Mouse (Mus musculus): ENCODE measurements at regions not wholly inside any gene's neighbourhood (a gene's known extent, or its start where the extent isn't known, plus 50 kb on each side); places are given as distances from the start of the nearest gene placed in this dataset.

- H3K9me3 ChIP-seq (replicated peaks), result no peaks in the 10 kb centered on the region
- H3K4me3 ChIP-seq (replicated peaks), result no peak overlapping the region
- no peak overlapping the region for H3K4me2 ChIP-seq
- no peak overlapping the region for H3K27ac ChIP-seq
- WGBS, result 59% methylated on average over 5 of the region's 5 CpGs
- no peak for ATAC-seq (replicated peaks; ENCODE audit: low FRiP score)
- no peaks in the 10 kb centered on the region for H3K36me3 ChIP-seq
- H3K9ac ChIP-seq, result no peak overlapping the region
- H3K4me1 ChIP-seq, result no peaks in the 10 kb centered on the region
- H3K27me3 ChIP-seq, result no peaks in the 10 kb centered on the region
Observed at GRCm38 (mm10) chr11:52551451-52551850, 155.2 kb downstream of the 9530068E07Rik start.

DNA sequence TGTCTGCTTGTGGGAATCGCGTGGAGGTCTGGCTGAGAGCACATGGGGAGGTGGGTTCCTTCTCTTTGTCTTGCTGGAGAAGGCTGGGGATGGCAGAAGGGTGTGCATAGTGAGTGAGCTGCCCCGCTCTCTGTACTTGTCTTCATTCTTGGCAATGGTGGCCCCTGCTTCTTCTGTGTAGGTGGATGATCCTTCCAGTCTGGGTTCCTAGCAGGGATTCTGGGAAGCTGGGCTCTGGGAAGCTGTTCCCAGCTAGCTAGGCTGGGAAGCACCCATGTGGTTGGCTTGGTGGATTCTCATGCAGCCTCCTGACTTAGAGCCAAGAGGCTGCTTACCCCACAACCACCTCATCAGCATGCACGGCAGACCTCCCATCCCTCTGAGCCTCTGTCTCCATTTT, 156.6 kb downstream of the 9530068E07Rik start:
- H3K27ac ChIP-seq, result no peak overlapping the region
- H3K36me3 ChIP-seq, result no peaks in the 10 kb centered on the region
- WGBS, result 85% methylated on average over 4 of the region's 4 CpGs
- H3K9ac ChIP-seq, result no peak overlapping the region
- no peak overlapping the region for H3K4me2 ChIP-seq
- ATAC-seq (replicated peaks; ENCODE audit: low FRiP score), result no peak
- H3K9me3 ChIP-seq (replicated peaks), result no peaks in the 10 kb centered on the region
- H3K4me1 ChIP-seq, result no peaks in the 10 kb centered on the region
- no peaks in the 10 kb centered on the region for H3K27me3 ChIP-seq
- no peak overlapping the region for H3K4me3 ChIP-seq (replicated peaks)

DNA sequence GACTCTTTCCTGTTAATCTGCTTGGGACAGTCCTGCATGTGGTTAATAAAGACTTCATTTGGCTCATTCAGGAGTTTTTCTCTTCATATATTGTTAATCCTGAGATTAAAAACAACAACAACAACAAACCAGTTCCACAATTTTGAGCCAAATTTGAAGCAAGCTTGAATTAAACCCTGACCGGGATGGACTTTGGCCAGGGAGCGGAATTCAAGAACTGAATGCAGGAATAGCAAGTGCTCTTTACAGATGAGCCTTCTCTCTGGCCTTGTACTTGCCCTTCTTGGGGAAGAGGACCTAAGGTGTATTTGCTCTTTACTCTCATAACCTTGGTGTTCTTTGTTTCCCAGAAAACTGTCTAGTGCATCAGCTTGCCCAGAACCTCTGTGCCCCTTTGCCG, 161.6 kb downstream of the 9530068E07Rik start:
- Histone ChIP-seq H3K9me3 (replicated peaks) (no peaks in the 10 kb centered on the region), H3K4me3 (replicated peaks) (no peak overlapping the region), H3K9ac (no peak overlapping the region), H3K27me3 (no peaks in the 10 kb centered on the region), H3K27ac (no peak overlapping the region), H3K36me3 (no peaks in the 10 kb centered on the region), H3K4me2 (no peak overlapping the region), H3K4me1 (peaks cover 13% of the 10 kb centered on the region)
- WGBS, result 88% methylated on average over 3 of the region's 3 CpGs
- ATAC-seq (replicated peaks; ENCODE audit: low FRiP score), result no peak

DNA sequence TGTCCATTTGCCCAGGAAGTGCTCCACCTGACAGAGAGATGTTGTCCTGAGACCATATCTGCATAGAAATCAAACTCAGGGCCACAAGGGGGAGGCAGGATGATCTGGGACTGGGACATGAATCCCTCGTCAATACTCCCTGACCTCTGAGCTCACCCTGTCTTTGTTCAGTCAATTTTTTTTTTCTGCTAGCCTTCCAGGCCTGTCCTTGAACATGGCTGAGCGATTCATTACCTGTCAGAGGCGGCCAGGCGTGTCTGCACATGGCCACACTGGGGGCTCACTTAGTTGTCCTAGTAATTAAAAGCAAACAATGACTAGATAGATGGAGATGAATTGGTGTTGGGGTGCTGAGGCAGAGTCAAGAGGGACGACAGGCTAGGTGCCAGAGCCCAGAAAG, 162.6 kb downstream of the 9530068E07Rik start:
- H3K27ac ChIP-seq, result no peak overlapping the region
- 32% methylated on average over 5 of the region's 5 CpGs for whole genome bisulfite sequencing
- no peak overlapping the region for H3K4me2 ChIP-seq
- peak; percentile 67 for ATAC-seq (replicated peaks; ENCODE audit: low FRiP score)
- no peaks in the 10 kb centered on the region for H3K27me3 ChIP-seq
- peaks cover 13% of the 10 kb centered on the region for H3K4me1 ChIP-seq
- H3K36me3 ChIP-seq, result no peaks in the 10 kb centered on the region
- H3K9ac ChIP-seq, result no peak overlapping the region
- no peaks in the 10 kb centered on the region for H3K9me3 ChIP-seq (replicated peaks)
- no peak overlapping the region for H3K4me3 ChIP-seq (replicated peaks)

DNA sequence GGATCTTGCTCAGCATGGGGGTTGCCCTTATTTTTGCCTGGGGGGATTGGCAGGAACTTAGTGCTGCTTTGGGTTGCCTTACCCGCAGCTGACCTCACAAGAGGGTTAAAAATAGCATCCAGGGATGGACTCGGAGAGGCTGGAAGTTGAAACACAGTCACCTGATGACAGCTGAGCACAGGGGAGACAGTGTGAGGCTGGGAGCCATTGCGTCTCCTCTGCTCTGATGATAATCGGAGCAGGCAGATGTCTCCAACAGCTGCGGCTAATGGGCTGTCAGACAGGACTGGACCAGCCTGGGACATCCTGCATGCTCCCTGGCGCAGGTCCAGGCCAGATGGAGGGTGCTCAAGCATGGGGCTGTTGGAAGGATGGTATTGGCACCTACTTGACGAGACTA, 165.1 kb downstream of the 9530068E07Rik start:
- no peak overlapping the region for H3K4me3 ChIP-seq (replicated peaks)
- H3K4me1 ChIP-seq, result peaks cover 21% of the 10 kb centered on the region
- no peak overlapping the region for H3K9ac ChIP-seq
- H3K9me3 ChIP-seq (replicated peaks), result no peaks in the 10 kb centered on the region
- WGBS, result 52% methylated on average over 7 of the region's 7 CpGs
- no peak overlapping the region for H3K4me2 ChIP-seq
- ATAC-seq (replicated peaks; ENCODE audit: low FRiP score), result no peak
- H3K27ac ChIP-seq, result no peak overlapping the region
- H3K36me3 ChIP-seq, result no peaks in the 10 kb centered on the region
- H3K27me3 ChIP-seq, result no peaks in the 10 kb centered on the region

- Histone ChIP-seq H3K4me3 (replicated peaks) (no peak overlapping the region), H3K36me3 (no peaks in the 10 kb centered on the region), H3K4me2 (no peak overlapping the region), H3K27ac (no peak overlapping the region), H3K9ac (no peak overlapping the region), H3K27me3 (no peaks in the 10 kb centered on the region), H3K4me1 (peaks cover 18% of the 10 kb centered on the region), H3K9me3 (replicated peaks) (no peaks in the 10 kb centered on the region)
- ATAC-seq (replicated peaks; ENCODE audit: low FRiP score), result no peak
- 0% methylated on average over 1 of the region's 1 CpGs for WGBS
Observed at GRCm38 (mm10) chr11:52565457-52565856, 169.2 kb downstream of the 9530068E07Rik start.

GRCm38 (mm10) chr11:52566026-52566425, 169.8 kb downstream of the 9530068E07Rik start:
- no peaks in the 10 kb centered on the region for H3K9me3 ChIP-seq (replicated peaks)
- H3K4me1 ChIP-seq, result peaks cover 16% of the 10 kb centered on the region
- no peak overlapping the region for H3K9ac ChIP-seq
- 29% methylated on average over 9 of the region's 9 CpGs for WGBS
- no peak overlapping the region for H3K27ac ChIP-seq
- H3K4me2 ChIP-seq, result no peak overlapping the region
- no peak overlapping the region for H3K4me3 ChIP-seq (replicated peaks)
- no peaks in the 10 kb centered on the region for H3K27me3 ChIP-seq
- ATAC-seq (replicated peaks; ENCODE audit: low FRiP score), result no peak
- H3K36me3 ChIP-seq, result no peaks in the 10 kb centered on the region

DNA sequence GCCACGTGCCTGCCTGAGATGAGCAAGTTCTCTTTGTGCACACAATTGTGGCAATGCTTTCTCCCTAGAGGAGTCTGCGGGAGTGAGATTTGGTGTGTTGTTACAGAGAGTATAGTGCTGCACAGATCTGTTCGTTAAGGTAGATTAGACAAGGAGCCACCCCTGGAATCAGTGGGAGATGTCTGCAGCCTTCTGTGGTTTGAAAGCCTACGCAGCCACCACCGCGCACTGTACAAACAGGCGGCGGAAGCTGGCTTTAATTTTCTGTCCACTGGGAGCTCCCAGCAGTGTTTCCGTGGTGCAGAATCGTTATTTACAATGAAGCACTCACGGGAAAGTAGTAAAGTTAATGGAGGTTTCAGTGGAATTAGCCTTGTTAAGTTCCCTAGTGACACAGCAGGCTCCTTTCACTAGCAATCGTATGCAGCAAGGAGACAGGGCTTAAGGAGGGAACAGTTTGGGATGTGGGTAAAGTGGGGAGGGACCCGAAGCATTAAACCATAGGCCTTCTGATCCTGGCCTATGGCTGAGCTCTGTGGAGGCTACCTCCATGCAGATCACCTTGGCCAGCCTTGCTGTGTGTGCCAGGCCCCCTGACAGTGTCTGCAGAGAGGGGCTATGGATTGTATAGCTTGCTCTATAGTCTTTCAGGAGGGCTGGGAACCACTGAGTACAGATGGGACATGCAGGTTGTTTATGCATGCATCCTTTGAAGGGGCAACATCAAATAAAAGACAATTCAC, 171.9 kb downstream of the 9530068E07Rik start:
- peaks cover 12% of the 10 kb centered on the region for H3K4me1 ChIP-seq
- 54% methylated on average over 13 of the region's 13 CpGs for WGBS
- H3K9me3 ChIP-seq (replicated peaks), result no peaks in the 10 kb centered on the region
- no peak overlapping the region for H3K27ac ChIP-seq
- no peaks in the 10 kb centered on the region for H3K36me3 ChIP-seq
- H3K4me3 ChIP-seq (replicated peaks), result no peak overlapping the region
- H3K9ac ChIP-seq, result no peak overlapping the region
- H3K4me2 ChIP-seq, result no peak overlapping the region
- no peak for ATAC-seq (replicated peaks; ENCODE audit: low FRiP score)
- H3K27me3 ChIP-seq, result no peaks in the 10 kb centered on the region

DNA sequence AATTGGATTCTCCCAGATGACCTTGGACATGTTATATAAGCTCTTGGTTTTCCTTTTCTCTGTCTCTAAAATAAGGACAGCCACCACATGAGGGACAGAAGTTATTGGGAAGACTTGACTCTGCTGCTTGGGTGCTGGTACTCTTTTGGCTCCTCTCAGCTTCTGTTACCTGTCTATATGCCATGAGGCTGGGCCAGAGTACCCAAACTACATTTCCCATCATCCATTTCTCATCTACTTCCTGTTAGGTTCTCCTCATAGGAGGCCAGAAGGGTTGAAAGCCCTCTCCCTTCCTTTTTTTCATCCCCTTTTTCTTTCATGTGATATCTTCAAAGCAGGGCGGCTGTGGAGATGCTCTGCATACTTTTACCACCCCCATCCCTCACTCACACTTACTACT, 172.6 kb downstream of the 9530068E07Rik start:
- H3K4me3 ChIP-seq (replicated peaks), result no peak overlapping the region
- no peaks in the 10 kb centered on the region for H3K27me3 ChIP-seq
- no peak for ATAC-seq (replicated peaks; ENCODE audit: low FRiP score)
- peaks cover 12% of the 10 kb centered on the region for H3K4me1 ChIP-seq
- H3K27ac ChIP-seq, result no peak overlapping the region
- H3K9me3 ChIP-seq (replicated peaks), result no peaks in the 10 kb centered on the region
- WGBS, result 79% methylated on average over 1 of the region's 1 CpGs
- H3K9ac ChIP-seq, result no peak overlapping the region
- no peaks in the 10 kb centered on the region for H3K36me3 ChIP-seq
- H3K4me2 ChIP-seq, result no peak overlapping the region

DNA sequence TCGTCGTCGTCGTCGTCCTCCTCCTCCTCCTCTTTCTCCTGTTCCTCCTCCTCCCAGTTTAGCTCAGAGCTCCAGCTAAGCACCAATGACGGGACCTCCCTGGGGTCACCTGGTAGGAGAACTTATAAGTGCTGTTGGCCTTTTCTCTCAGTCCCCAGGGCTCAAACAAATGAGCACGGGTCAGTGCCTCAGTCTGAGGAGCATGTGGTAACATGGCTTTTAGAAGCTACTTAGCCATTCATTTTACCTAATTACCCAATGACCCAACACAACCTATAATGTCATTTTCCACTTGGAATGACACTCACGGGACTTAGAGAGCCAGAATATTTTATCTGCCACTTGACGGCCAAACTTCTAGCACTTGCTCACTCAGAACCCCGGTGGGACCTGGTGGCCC, 173.5 kb downstream of the 9530068E07Rik start:
- Histone ChIP-seq H3K27ac (no peak overlapping the region), H3K36me3 (no peaks in the 10 kb centered on the region), H3K4me3 (replicated peaks) (no peak overlapping the region), H3K4me2 (no peak overlapping the region), H3K27me3 (no peaks in the 10 kb centered on the region), H3K4me1 (peaks cover 12% of the 10 kb centered on the region), H3K9me3 (replicated peaks) (no peaks in the 10 kb centered on the region), H3K9ac (no peak overlapping the region)
- ATAC-seq (replicated peaks; ENCODE audit: low FRiP score), result no peak
- 77% methylated on average over 10 of the region's 10 CpGs for WGBS

- no peak for ATAC-seq (replicated peaks; ENCODE audit: low FRiP score)
- Histone ChIP-seq H3K27me3 (no peaks in the 10 kb centered on the region), H3K4me3 (replicated peaks) (no peak overlapping the region), H3K27ac (no peak overlapping the region), H3K9ac (no peak overlapping the region), H3K4me2 (no peak overlapping the region), H3K4me1 (peaks cover 5% of the 10 kb centered on the region; the same call in 1 of the 2 replicates), H3K36me3 (no peaks in the 10 kb centered on the region), H3K9me3 (replicated peaks) (no peaks in the 10 kb centered on the region)
- 49% methylated on average over 9 of the region's 9 CpGs for WGBS
Observed at GRCm38 (mm10) chr11:52578471-52578870, 182.2 kb downstream of the 9530068E07Rik start.

GRCm38 (mm10) chr11:52579764-52580377, 183.6 kb downstream of the 9530068E07Rik start:
- H3K27me3 ChIP-seq, result no peaks in the 10 kb centered on the region
- H3K4me3 ChIP-seq (replicated peaks), result no peak overlapping the region
- H3K4me2 ChIP-seq, result no peak overlapping the region
- H3K9ac ChIP-seq, result no peak overlapping the region
- WGBS, result 76% methylated on average over 13 of the region's 13 CpGs
- no peak for ATAC-seq (replicated peaks; ENCODE audit: low FRiP score)
- H3K27ac ChIP-seq, result no peak overlapping the region
- no peaks in the 10 kb centered on the region for H3K9me3 ChIP-seq (replicated peaks)
- H3K36me3 ChIP-seq, result no peaks in the 10 kb centered on the region
- peaks cover 5% of the 10 kb centered on the region; the same call in 1 of the 2 replicates for H3K4me1 ChIP-seq

Data from kidney, embryonic 15.5 days (tissue).